Mouse (Mus musculus): ENCODE measurements around the gene Gm17334. TPM values are rescaled to one million over a fixed set of nuclear protein-coding genes. Genes with fewer than 3 reads are reported as not detected.
A peak's percentile ranks its signal among the peaks of the same experiment; 100 is the strongest.
"Not testable (repeated sequence)": the region's sequence is repeated elsewhere in the genome, so short reads cannot be mapped to it uniquely, and the experiment has no call there.

The Gm17334 gene
- polyA plus RNA-seq, 1 experiment from 2014 or later: not detected

GRCm38 (mm10) chr11:53763496-53764140, 9.4 kb downstream of the Gm17334 start:
- Histone ChIP-seq H3K9me3 (no peaks in the 10 kb centered on the region), H3K27me3 (replicated peaks) (peaks cover 51% of the 10 kb centered on the region), H3K27ac (no peak overlapping the region)

GRCm38 (mm10) chr11:53762827-53763495, 10.0 kb downstream of the Gm17334 start:
- peak overlapping the region; percentile 41; the same call in 1 of the 2 replicates for H3K9ac ChIP-seq
- H3K9me3 ChIP-seq: no peaks in the 10 kb centered on the region
- peaks cover 48% of the 10 kb centered on the region for H3K27me3 ChIP-seq (replicated peaks)
- H3K36me3 ChIP-seq: no peaks in the 10 kb centered on the region
- peak overlapping the region; percentile 31 for H3K4me3 ChIP-seq
- WGBS: 9% methylated on average over 23 of the region's 23 CpGs
- peak; percentile 21 for ATAC-seq (ENCODE audit: low FRiP score, low read depth)
- H3K4me1 ChIP-seq: peaks cover 14% of the 10 kb centered on the region
- H3K27ac ChIP-seq: no peak overlapping the region
- peak overlapping the region; percentile 78 for H3K4me2 ChIP-seq (replicated peaks)

More at GRCm38 (mm10) chr11:53763496-53764140, 9.4 kb downstream of the Gm17334 start:
- H3K36me3 ChIP-seq: no peaks in the 10 kb centered on the region
- 4% methylated on average over 33 of the region's 33 CpGs for WGBS
- ATAC-seq (ENCODE audit: low FRiP score, low read depth): peak; percentile 73
- H3K4me3 ChIP-seq: peak overlapping the region; percentile 31
- peak overlapping the region; percentile 41 for H3K9ac ChIP-seq
- H3K4me1 ChIP-seq: peaks cover 14% of the 10 kb centered on the region
- peak overlapping the region; percentile 78 for H3K4me2 ChIP-seq (replicated peaks)

GRCm38 (mm10) chr11:53762426-53762825, 10.6 kb downstream of the Gm17334 start:
- no peak overlapping the region for H3K9ac ChIP-seq
- ATAC-seq (ENCODE audit: low FRiP score, low read depth): no peak
- H3K4me2 ChIP-seq (replicated peaks): peak overlapping the region; percentile 78
- peaks cover 48% of the 10 kb centered on the region for H3K27me3 ChIP-seq (replicated peaks)
- H3K4me1 ChIP-seq: peaks cover 14% of the 10 kb centered on the region
- no peak overlapping the region for H3K27ac ChIP-seq
- H3K9me3 ChIP-seq: no peaks in the 10 kb centered on the region
- no peak overlapping the region for H3K4me3 ChIP-seq
- WGBS: 81% methylated on average over 2 of the region's 2 CpGs
- H3K36me3 ChIP-seq: no peaks in the 10 kb centered on the region

GRCm38 (mm10) chr11:53761822-53762221, 11.2 kb downstream of the Gm17334 start:
- Histone ChIP-seq H3K4me1 (peaks cover 14% of the 10 kb centered on the region), H3K4me2 (replicated peaks) (no peak overlapping the region), H3K27me3 (replicated peaks) (peaks cover 48% of the 10 kb centered on the region), H3K9me3 (no peaks in the 10 kb centered on the region), H3K4me3 (no peak overlapping the region), H3K9ac (no peak overlapping the region), H3K36me3 (no peaks in the 10 kb centered on the region), H3K27ac (no peak overlapping the region)
- 71% methylated on average over 2 of the region's 2 CpGs for WGBS
- ATAC-seq (ENCODE audit: low FRiP score, low read depth): no peak

- H3K9me3 ChIP-seq: no peaks in the 10 kb centered on the region
- ATAC-seq (ENCODE audit: low FRiP score, low read depth): no peak
- H3K36me3 ChIP-seq: no peaks in the 10 kb centered on the region
- peaks cover 48% of the 10 kb centered on the region for H3K27me3 ChIP-seq (replicated peaks)
- H3K4me1 ChIP-seq: peaks cover 14% of the 10 kb centered on the region
- no peak overlapping the region for H3K4me3 ChIP-seq
- no peak overlapping the region for H3K4me2 ChIP-seq (replicated peaks)
- 80% methylated on average over 5 of the region's 5 CpGs for WGBS
- H3K9ac ChIP-seq: no peak overlapping the region
- H3K27ac ChIP-seq: no peak overlapping the region
Observed at GRCm38 (mm10) chr11:53761284-53761683, 11.7 kb downstream of the Gm17334 start.

- Histone ChIP-seq H3K4me2 (replicated peaks) (peak overlapping the region; percentile 12; the same call in 1 of the 2 replicates), H3K27me3 (replicated peaks) (peaks cover 45% of the 10 kb centered on the region), H3K9ac (no peak overlapping the region), H3K36me3 (no peaks in the 10 kb centered on the region), H3K4me1 (peaks cover 14% of the 10 kb centered on the region), H3K4me3 (no peak overlapping the region), H3K9me3 (no peaks in the 10 kb centered on the region), H3K27ac (no peak overlapping the region)
- ATAC-seq (ENCODE audit: low FRiP score, low read depth): no peak
- WGBS: 12% methylated on average over 22 of the region's 22 CpGs
Observed at GRCm38 (mm10) chr11:53759545-53760406, 13.2 kb downstream of the Gm17334 start.

- H3K4me1 ChIP-seq: peaks cover 12% of the 10 kb centered on the region
- H3K9ac ChIP-seq: no peak overlapping the region
- no peak overlapping the region for H3K27ac ChIP-seq
- H3K27me3 ChIP-seq (replicated peaks): peaks cover 45% of the 10 kb centered on the region
- WGBS: 44% methylated on average over 6 of the region's 6 CpGs
- no peaks in the 10 kb centered on the region for H3K36me3 ChIP-seq
- no peaks in the 10 kb centered on the region for H3K9me3 ChIP-seq
- no peak overlapping the region for H3K4me2 ChIP-seq (replicated peaks)
- H3K4me3 ChIP-seq: no peak overlapping the region
- ATAC-seq (ENCODE audit: low FRiP score, low read depth): no peak
Observed at GRCm38 (mm10) chr11:53758791-53759351, 14.1 kb downstream of the Gm17334 start.

- peaks cover 39% of the 10 kb centered on the region for H3K27me3 ChIP-seq (replicated peaks)
- not testable (repeated sequence) for H3K4me3 ChIP-seq; H3K4me1 ChIP-seq; H3K4me2 ChIP-seq (replicated peaks); H3K36me3 ChIP-seq; H3K9ac ChIP-seq; H3K27ac ChIP-seq; H3K9me3 ChIP-seq; ATAC-seq (ENCODE audit: low FRiP score, low read depth)
- 88% methylated on average over 9 of the region's 9 CpGs for WGBS
Observed at GRCm38 (mm10) chr11:53758033-53758432, 15.0 kb downstream of the Gm17334 start.

GRCm38 (mm10) chr11:53757612-53758011, 15.4 kb downstream of the Gm17334 start:
- no peak for ATAC-seq (ENCODE audit: low FRiP score, low read depth)
- no peak overlapping the region for H3K4me3 ChIP-seq
- WGBS: 85% methylated on average over 4 of the region's 4 CpGs

GRCm38 (mm10) chr11:53755011-53755595, 17.9 kb downstream of the Gm17334 start:
- Histone ChIP-seq H3K4me1 (no peaks in the 10 kb centered on the region), H3K9ac (no peak overlapping the region), H3K4me3 (no peak overlapping the region), H3K36me3 (no peaks in the 10 kb centered on the region), H3K27ac (no peak overlapping the region), H3K4me2 (replicated peaks) (no peak overlapping the region), H3K27me3 (replicated peaks) (peaks cover 14% of the 10 kb centered on the region), H3K9me3 (no peaks in the 10 kb centered on the region)
- no peak for ATAC-seq (ENCODE audit: low FRiP score, low read depth)
- WGBS: 85% methylated on average over 12 of the region's 12 CpGs

More at GRCm38 (mm10) chr11:53757612-53758011, 15.4 kb downstream of the Gm17334 start:
- no peaks in the 10 kb centered on the region for H3K36me3 ChIP-seq
- H3K27ac ChIP-seq: no peak overlapping the region
- H3K4me2 ChIP-seq (replicated peaks): no peak overlapping the region
- no peaks in the 10 kb centered on the region for H3K4me1 ChIP-seq
- H3K27me3 ChIP-seq (replicated peaks): peaks cover 37% of the 10 kb centered on the region
- no peaks in the 10 kb centered on the region for H3K9me3 ChIP-seq
- H3K9ac ChIP-seq: no peak overlapping the region

- Histone ChIP-seq H3K4me3 (no peak overlapping the region), H3K27ac (no peak overlapping the region), H3K9me3 (no peaks in the 10 kb centered on the region), H3K27me3 (replicated peaks) (no peaks in the 10 kb centered on the region), H3K4me1 (no peaks in the 10 kb centered on the region), H3K9ac (no peak overlapping the region), H3K36me3 (no peaks in the 10 kb centered on the region), H3K4me2 (replicated peaks) (no peak overlapping the region)
- no peak for ATAC-seq (ENCODE audit: low FRiP score, low read depth)
- WGBS: 46% methylated on average over 5 of the region's 5 CpGs
Observed at GRCm38 (mm10) chr11:53749716-53750352, 23.2 kb downstream of the Gm17334 start.

Measured in neural tube, embryonic 12.5 days (tissue).